Mouse (Mus musculus) testis, adult 2 months (tissue): ENCODE results near the gene Prkd2.

Experiments used
- CTCF ChIP-seq: fragments of 200-500 bp; IDR thresholded peaks from 2 replicates; pipeline ENCODE4 v1.5.1; 2012; ENCODE audit warnings: low read depth, mild to moderate bottlenecking, inconsistent platforms, low read length, moderate library complexity; ENCODE audit not compliant: control insufficient read depth, insufficient read depth, insufficient replicate concordance
- POLR2A ChIP-seq: fragments of 200-500 bp; IDR thresholded peaks from 2 replicates; pipeline ENCODE4 v1.6.1; 2012; ENCODE audit warnings: low read depth, mild to moderate bottlenecking, inconsistent platforms, low read length, moderate library complexity; ENCODE audit not compliant: control insufficient read depth

- TF ChIP-seq CTCF (peak; percentile 82; the same call in 1 of the 2 replicates), POLR2A (no peak)
Measured at GRCm38 (mm10) chr7:16809739-16810138, 33.0 kb upstream of the Prkd2 start.
